Mouse (Mus musculus) layer of hippocampus, adult 11-12 months (tissue): ENCODE results near the gene Col4a3bp.

ENCODE experiments used
- DNase-seq: peaks from one replicate; pipeline ENCODE4 v3.0.0; 2022; ENCODE audit warnings: low spot score

Gene Col4a3bp

GRCm38 (mm10) chr13:96542081-96542889 is at the start of gene Col4a3bp, which contains the start of gene Polk:
TSS of gene Col4a3bp (plus strand) at chr13:96542618.
TSS of gene Polk (minus strand) at chr13:96542579.
- DNase-seq, result peak; percentile 96

DNA sequence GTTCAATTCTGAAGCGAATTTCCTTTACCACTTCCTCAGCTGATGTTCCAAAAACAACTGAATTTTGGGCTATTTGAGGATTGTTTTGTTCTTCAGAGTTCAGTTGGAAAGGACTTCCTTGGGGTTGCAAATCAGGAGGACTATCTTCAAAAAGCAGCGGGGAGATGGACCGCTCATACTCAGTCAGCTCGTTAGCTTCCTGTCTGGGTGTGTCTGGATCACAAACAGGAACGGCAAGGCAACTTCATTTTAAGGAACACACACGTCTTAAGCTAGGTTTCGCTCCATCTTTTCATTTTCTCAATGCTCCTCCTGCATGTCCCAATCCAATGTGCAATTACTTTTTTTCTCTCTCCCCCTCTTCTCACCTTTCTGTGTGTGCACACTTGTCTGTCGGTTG is 45.8 kb upstream of the Col4a3bp start:
- DNase-seq, result no peak

GRCm38 (mm10) chr13:96499891-96500290 is 42.5 kb upstream of the Col4a3bp start:
- no peak for DNase-seq

- DNase-seq, result no peak
These were observed 36.8 kb upstream of the Col4a3bp start for GRCm38 (mm10) chr13:96505661-96506060.

GRCm38 (mm10) chr13:96506313-96506712 is 36.1 kb upstream of the Col4a3bp start:
- no peak for DNase-seq

- DNase-seq, result no peak
These were observed 34.9 kb upstream of the Col4a3bp start for GRCm38 (mm10) chr13:96507541-96507940.

DNA sequence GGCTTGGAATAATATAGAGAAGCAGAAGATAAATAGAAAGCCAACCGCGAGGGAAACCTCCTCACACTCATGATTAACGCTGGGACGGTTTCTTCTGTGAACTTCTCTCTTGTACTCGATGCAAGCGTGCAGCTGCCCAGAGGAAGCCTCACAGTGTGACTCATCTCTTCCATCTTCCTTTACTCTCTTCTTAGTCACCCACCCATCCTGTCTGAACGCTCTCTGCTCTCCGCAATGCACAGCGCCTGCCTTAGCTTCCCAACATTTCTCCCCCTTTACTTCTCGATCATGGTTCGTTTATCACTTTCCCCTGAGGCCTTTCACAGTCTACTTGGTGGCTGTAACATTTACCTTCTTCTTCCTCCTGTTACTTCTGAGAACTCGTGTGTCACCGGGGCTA is 31.8 kb upstream of the Col4a3bp start:
- DNase-seq, result no peak

- DNase-seq, result no peak
These were observed 31.2 kb upstream of the Col4a3bp start for GRCm38 (mm10) chr13:96511262-96511661.

- DNase-seq, result no peak
These were observed 30.5 kb upstream of the Col4a3bp start for GRCm38 (mm10) chr13:96511893-96512292.

- DNase-seq, result no peak
These were observed 28.1 kb upstream of the Col4a3bp start for GRCm38 (mm10) chr13:96514154-96514942.

DNA sequence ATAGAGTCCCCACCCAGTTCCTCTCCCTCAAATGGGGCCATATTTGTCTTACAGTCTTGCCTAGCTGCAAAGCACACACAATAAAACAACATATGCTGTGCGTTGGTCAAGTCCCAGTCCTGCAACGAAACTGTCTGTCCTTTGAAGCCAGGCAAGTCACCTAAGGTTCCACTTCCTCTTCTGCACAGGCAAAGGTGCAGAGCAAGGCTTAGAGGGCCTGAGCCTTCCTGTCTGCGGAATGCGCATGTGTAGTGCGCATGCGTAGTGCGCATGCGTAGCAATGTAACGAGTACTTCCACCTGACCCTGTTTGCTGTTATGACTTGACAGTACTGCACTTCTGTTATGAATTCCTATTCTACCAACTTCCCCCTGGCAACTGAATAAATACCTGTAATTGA is 26.2 kb upstream of the Col4a3bp start:
- DNase-seq, result no peak

- no peak for DNase-seq
These were observed 25.1 kb upstream of the Col4a3bp start for GRCm38 (mm10) chr13:96517335-96517734.

- DNase-seq, result no peak
These were observed 21.1 kb upstream of the Col4a3bp start for GRCm38 (mm10) chr13:96521294-96521693.

DNA sequence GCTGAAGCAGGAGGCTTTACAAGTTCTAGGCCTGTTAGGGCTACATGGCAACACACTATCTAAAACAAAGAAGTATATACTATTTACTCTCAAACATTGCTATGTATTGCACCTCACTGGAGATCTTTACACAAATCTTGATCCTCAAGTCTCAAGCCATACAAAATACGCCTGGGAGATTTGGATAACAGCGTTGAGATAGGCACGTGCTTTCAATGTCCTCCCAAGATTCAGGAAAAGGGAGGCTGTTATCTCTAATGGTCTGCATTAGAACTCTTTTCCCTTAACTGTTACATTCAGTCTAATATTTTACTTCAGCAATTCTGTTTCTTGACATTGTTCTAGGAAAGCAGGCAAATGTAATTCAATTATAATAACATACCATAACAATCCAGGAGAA is 15.4 kb upstream of the Col4a3bp start:
- no peak for DNase-seq

GRCm38 (mm10) chr13:96527856-96528255 is 14.6 kb upstream of the Col4a3bp start:
- DNase-seq, result no peak

DNA sequence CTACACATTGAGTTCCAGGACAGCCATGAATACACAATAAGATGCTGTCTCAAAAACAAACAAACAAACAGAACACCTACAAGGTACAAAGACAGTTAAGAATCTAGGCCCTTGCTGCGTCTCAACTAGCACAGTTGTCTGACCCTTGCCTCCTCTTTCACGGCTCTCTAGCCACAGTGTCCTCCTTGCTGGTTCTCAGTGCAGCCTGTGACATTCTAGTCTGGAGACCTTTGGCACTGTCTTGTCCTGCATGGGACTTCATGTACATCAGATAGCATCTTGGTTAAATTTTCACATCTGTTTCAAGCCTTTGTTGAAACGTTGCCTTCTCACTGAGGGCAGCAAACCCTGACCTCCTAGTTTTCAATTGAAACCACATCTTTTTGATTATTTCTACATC is 13.6 kb upstream of the Col4a3bp start:
- no peak for DNase-seq

DNA sequence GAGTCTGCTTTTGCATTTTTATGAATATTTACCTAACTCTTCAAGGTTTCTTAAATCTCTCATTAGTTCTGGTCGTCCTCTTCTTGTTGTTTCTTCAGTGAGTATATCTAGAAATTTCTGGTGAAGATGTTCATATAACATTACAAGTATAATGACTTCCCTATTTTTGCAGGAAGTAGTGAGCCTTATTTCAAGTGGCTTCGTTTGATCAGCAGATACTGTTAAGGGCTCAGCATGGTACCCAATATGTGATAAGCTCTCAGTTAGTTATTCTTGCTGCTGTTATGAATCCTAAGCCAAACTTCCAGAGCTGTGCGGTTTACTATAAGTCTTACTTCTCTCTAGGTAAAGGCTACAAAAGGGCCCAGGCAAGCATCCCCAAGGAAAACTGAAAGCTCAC is 12.9 kb upstream of the Col4a3bp start:
- no peak for DNase-seq

GRCm38 (mm10) chr13:96530064-96530463 is 12.4 kb upstream of the Col4a3bp start:
- no peak for DNase-seq

- DNase-seq, result no peak
These were observed 10.2 kb upstream of the Col4a3bp start for GRCm38 (mm10) chr13:96532176-96532575.

- no peak for DNase-seq
These were observed 8.7 kb upstream of the Col4a3bp start for GRCm38 (mm10) chr13:96533742-96534141.

DNA sequence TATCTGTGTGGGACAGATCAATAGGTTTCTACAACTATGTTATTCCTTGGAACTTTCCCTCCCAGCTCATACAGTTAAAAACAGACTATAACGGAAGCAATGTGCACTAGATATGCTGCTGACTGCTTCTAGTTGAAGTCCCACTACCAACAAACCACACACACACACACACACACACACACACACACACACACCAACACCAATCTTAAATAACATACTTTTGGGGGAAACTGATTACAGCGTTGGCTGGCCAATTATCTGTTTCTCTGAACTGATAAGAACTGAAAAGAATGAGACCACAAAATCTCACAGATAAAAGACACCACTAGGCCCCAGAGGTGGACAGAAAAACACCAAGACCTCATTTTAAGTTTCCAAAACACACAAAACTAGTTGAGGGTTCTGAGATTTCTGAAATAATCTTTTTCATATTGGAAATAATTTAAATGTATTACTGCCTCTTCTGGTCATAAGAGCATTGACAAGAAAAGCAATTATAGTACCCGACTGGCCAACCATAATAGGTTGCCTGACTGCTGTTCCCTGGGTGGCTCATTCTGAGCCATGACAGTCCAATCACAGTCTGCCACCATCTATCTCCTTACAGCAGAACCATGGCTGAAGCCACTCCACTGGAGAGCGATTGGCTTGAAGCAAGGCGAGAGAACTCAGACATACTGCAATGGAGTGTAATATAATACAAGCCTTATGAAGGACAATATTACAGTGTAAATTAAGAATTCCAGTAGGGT is 5.4 kb upstream of the Col4a3bp start:
- DNase-seq, result no peak

DNA sequence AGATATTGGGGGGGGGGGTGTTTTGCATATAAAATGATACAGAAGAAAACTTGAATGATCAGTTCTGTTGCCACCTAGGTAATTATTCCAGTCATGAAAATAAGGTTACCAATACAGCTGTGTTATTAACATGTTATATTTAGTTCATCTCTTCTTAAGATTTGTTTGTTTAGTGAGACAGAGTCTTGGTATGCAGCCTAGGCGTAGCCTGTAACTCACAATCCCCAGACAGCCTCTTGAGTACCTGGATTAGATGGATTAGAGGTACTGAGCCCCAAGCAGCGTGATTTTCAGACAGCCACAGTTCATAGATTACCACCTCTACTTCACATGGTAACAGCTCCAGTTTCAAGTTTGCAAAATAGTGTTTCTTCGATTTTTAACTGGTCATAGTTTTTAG is 4.3 kb upstream of the Col4a3bp start:
- DNase-seq, result no peak

DNA sequence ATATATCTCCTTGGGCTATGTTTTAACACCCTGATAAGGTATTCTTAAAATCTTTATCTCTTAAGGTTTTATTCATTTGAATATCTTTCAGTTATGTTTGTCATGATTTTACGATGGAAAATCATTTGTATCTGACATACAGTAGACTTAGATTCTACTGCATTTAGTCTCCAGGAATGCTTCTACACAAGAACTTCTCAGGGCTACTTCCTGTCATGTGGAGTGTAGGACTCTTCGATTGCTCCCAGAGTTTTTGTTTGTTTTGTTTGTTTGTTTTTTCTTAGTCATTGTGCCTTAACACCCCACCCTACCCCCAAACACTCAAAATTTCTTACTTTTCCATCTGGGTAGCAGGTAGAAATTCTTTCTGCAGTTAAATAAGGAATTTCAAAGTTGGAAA is 1.0 kb upstream of the Col4a3bp start:
- no peak for DNase-seq
